Mouse (Mus musculus) kidney, adult 2 months (tissue): ENCODE measurements around the gene Shb. TPM values are rescaled to one million over a fixed set of nuclear protein-coding genes. Genes with fewer than 3 reads are reported as not detected.

Experiments used
- DNase-seq: peaks from one replicate; pipeline ENCODE4 v3.0.0; 2021
- H3K27ac ChIP-seq: fragments of 200-500 bp; 2 replicates; pipeline ENCODE4 v1.5.1; 2012; ENCODE audit warnings: low read depth, low read length, control low read depth, inconsistent platforms; ENCODE audit not compliant: insufficient read depth
- H3K27me3 ChIP-seq: fragments of 200-500 bp; replicated peaks from 2 replicates; pipeline ENCODE4 v1.6.1; 2012; ENCODE audit warnings: mild to moderate bottlenecking, moderate library complexity, low read length, inconsistent platforms; ENCODE audit not compliant: control insufficient read depth, insufficient read depth
- H3K36me3 ChIP-seq: fragments of 200-500 bp; 2 replicates; pipeline ENCODE4 v1.6.1; 2012; ENCODE audit warnings: mild to moderate bottlenecking, moderate library complexity, low read length, inconsistent platforms; ENCODE audit not compliant: control insufficient read depth, insufficient read depth
- H3K4me1 ChIP-seq: fragments of 200-500 bp; 2 replicates; pipeline ENCODE4 v1.6.1; 2011; ENCODE audit warnings: low read length; ENCODE audit not compliant: control insufficient read depth, insufficient read depth
- H3K4me3 ChIP-seq: fragments of 200-500 bp; 2 replicates; pipeline ENCODE4 v1.5.1; 2011; ENCODE audit warnings: mild to moderate bottlenecking, low read depth, low read length, control low read depth; ENCODE audit not compliant: insufficient read depth
- CTCF ChIP-seq: fragments of 200-500 bp; conservative IDR thresholded peaks from 2 replicates; pipeline ENCODE4 v1.5.1; 2011; ENCODE audit warnings: low read depth, mild to moderate bottlenecking, control low read depth, low read length, moderate library complexity, mixed read lengths; ENCODE audit not compliant: insufficient read depth, insufficient read length
- POLR2A ChIP-seq: fragments of 200-500 bp; IDR thresholded peaks from one replicate; pipeline ENCODE4 v1.6.1; 2011; ENCODE audit warnings: low read depth, low read length, control low read depth
- WGBS: fragments of 180-500 bp; shearing (Covaris S2); methylation state at CpG from one replicate; pipeline ENCODE4 v1.1.7; 2018; 5-methylcytosine and 5-hydroxymethylcytosine counted together
- polyA plus RNA-seq: library from polyadenylated mRNA; depleted of rRNA; stranded (reverse); fragments of >200 nt; gene quantifications from 2 replicates; pipeline ENCODE4 v1.2.3, GENCODE M21; 2012

The Shb gene
- polyA plus RNA-seq, 1 experiment = 59.4 TPM

GRCm38 (mm10) chr4:45533436-45533940 lies 1.2 kb upstream of the Shb start:
- peaks cover 12% of the 10 kb centered on the region; the same call in 1 of the 2 replicates for H3K4me1 ChIP-seq
- no peak for DNase-seq
- no peak overlapping the region for H3K27ac ChIP-seq
- no peaks in the 10 kb centered on the region for H3K36me3 ChIP-seq
- no peak overlapping the region for H3K4me3 ChIP-seq
- no peaks in the 10 kb centered on the region for H3K27me3 ChIP-seq
- 51% methylated on average over 1 of the region's 1 CpGs for WGBS
- TF ChIP-seq POLR2A = no peak
- no peak for TF ChIP-seq CTCF

GRCm38 (mm10) chr4:45530662-45531542 lies 1.4 kb downstream of the Shb start:
- H3K4me3 ChIP-seq = peak overlapping the region; percentile 89
- H3K27ac ChIP-seq = peak overlapping the region; percentile 97
- peak; percentile 98 for DNase-seq
- H3K4me1 ChIP-seq = peaks cover 27% of the 10 kb centered on the region
- WGBS = under 1% methylated on average over 63 of the region's 68 CpGs
- no peaks in the 10 kb centered on the region for H3K27me3 ChIP-seq
- TF ChIP-seq POLR2A = peak; percentile 88
- TF ChIP-seq CTCF = no peak
- no peaks in the 10 kb centered on the region for H3K36me3 ChIP-seq

GRCm38 (mm10) chr4:45529986-45530597 lies 2.2 kb downstream of the Shb start:
- peak; percentile 47 for DNase-seq
- H3K4me1 ChIP-seq = peaks cover 34% of the 10 kb centered on the region
- peak overlapping the region; percentile 89 for H3K4me3 ChIP-seq
- no peaks in the 10 kb centered on the region for H3K27me3 ChIP-seq
- H3K27ac ChIP-seq = peak overlapping the region; percentile 91
- WGBS = under 1% methylated on average over 89 of the region's 89 CpGs
- TF ChIP-seq CTCF = no peak
- no peak for TF ChIP-seq POLR2A
- H3K36me3 ChIP-seq = no peaks in the 10 kb centered on the region

GRCm38 (mm10) chr4:45529201-45529985 lies 2.9 kb downstream of the Shb start:
- WGBS = under 1% methylated on average over 69 of the region's 71 CpGs
- no peaks in the 10 kb centered on the region for H3K27me3 ChIP-seq
- H3K27ac ChIP-seq = peak overlapping the region; percentile 91
- H3K4me1 ChIP-seq = peaks cover 34% of the 10 kb centered on the region
- peak overlapping the region; percentile 89 for H3K4me3 ChIP-seq
- H3K36me3 ChIP-seq = no peaks in the 10 kb centered on the region
- DNase-seq = peak; percentile 43
- TF ChIP-seq CTCF = no peak
- TF ChIP-seq POLR2A = no peak

- TF ChIP-seq POLR2A (no peak), CTCF (no peak)
Observed at GRCm38 (mm10) chr4:45528355-45529198, 3.7 kb downstream of the Shb start.

More at GRCm38 (mm10) chr4:45528355-45529198, 3.7 kb downstream of the Shb start:
- Histone ChIP-seq H3K4me3 (peak overlapping the region; percentile 89), H3K4me1 (peaks cover 36% of the 10 kb centered on the region), H3K27ac (peak overlapping the region; percentile 91), H3K27me3 (no peaks in the 10 kb centered on the region), H3K36me3 (no peaks in the 10 kb centered on the region)
- 11% methylated on average over 21 of the region's 21 CpGs for WGBS
- peak; percentile 56 for DNase-seq
